Mouse (Mus musculus): ENCODE results near the gene Rbbp4.

- TF ChIP-seq POLR2A (IDR thresholded peaks at IDR 0.05; ENCODE audit: low read depth, low read length) (no peak), CTCF (IDR thresholded peaks at IDR 0.05; ENCODE audit: extremely low read depth, insufficient read depth, insufficient read length, insufficient replicate concordance) (no peak)
Measured at GRCm38 (mm10) chr4:129357613-129358163, 22.5 kb upstream of the Rbbp4 start.
